Mouse (Mus musculus): ENCODE measurements around the gene Tm6sf1. TPM values are rescaled to one million over a fixed set of nuclear protein-coding genes. Genes with fewer than 3 reads are reported as not detected.

The Tm6sf1 gene
- polyA plus RNA-seq, 1 experiment from 2014 or later, result 12.5 TPM

DNA sequence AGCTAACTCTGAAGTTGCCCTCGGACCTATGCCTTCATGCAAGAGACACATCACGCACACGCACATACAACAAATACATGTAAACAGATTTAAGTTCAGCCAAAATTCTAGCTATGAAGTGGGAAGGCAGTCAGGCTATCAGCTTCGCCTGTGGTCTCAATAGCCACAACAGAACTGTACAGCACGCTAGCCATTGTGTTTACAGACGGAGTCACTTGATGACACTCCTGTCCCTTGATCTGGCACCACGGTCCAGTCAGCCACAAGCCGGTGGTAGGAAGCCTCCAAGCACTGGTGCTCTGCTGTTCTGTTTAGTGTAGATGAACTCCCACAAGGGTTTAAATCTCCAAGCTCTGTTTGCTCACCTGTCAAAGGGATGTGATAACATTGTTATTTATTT, 12.8 kb upstream of the Tm6sf1 start:
- Histone ChIP-seq H3K4me3 (ENCODE audit: low read depth, low read length) (no peak overlapping the region), H3K9ac (ENCODE audit: low read depth, low read length) (no peak overlapping the region), H3K36me3 (ENCODE audit: control insufficient read depth, insufficient read depth, low read length) (no peaks in the 10 kb centered on the region), H3K4me2 (no peak overlapping the region), H3K27ac (ENCODE audit: low read depth, low read length) (no peak overlapping the region), H3K27me3 (replicated peaks; ENCODE audit: control insufficient read depth, insufficient read depth, low read length) (peaks cover 7% of the 10 kb centered on the region; the same call in 1 of the 2 replicates), H3K4me1 (replicated peaks; ENCODE audit: control insufficient read depth, insufficient read depth, low read length) (no peaks in the 10 kb centered on the region), H3K9me3 (ENCODE audit: control insufficient read depth, low read length) (no peaks in the 10 kb centered on the region)
- no peak for ATAC-seq (replicated peaks; ENCODE audit: low FRiP score)
- 68% methylated on average over 8 of the region's 8 CpGs for WGBS
- no peak for DNase-seq (ENCODE audit: low spot score)

DNA sequence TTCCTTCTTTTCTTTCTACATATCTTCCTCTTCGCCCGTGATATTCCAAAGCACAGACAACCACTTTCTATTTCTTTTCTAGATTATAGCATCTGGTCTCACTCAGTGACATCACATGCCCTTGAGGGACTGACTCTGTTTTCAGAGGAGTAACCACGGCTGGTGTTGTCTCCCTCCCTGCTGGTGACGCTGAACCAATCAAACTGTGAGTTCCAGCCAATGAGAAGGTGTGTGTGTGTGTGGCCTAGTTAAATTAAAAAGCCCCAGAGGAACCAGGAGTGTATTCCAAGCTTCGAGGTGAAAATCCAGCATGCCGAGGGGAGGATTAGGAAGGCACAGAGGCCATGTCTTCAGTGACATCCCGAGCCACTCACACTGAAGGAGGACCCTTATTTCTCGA, 11.8 kb upstream of the Tm6sf1 start:
- Histone ChIP-seq H3K4me1 (replicated peaks; ENCODE audit: control insufficient read depth, insufficient read depth, low read length) (no peaks in the 10 kb centered on the region), H3K27me3 (replicated peaks; ENCODE audit: control insufficient read depth, insufficient read depth, low read length) (peaks cover 7% of the 10 kb centered on the region; the same call in 1 of the 2 replicates), H3K4me3 (ENCODE audit: low read depth, low read length) (no peak overlapping the region), H3K9me3 (ENCODE audit: control insufficient read depth, low read length) (no peaks in the 10 kb centered on the region), H3K36me3 (ENCODE audit: control insufficient read depth, insufficient read depth, low read length) (no peaks in the 10 kb centered on the region), H3K4me2 (no peak overlapping the region), H3K27ac (ENCODE audit: low read depth, low read length) (no peak overlapping the region), H3K9ac (ENCODE audit: low read depth, low read length) (no peak overlapping the region)
- ATAC-seq (replicated peaks; ENCODE audit: low FRiP score) (no peak), DNase-seq (ENCODE audit: low spot score) (no peak)
- WGBS, result 55% methylated on average over 8 of the region's 8 CpGs

DNA sequence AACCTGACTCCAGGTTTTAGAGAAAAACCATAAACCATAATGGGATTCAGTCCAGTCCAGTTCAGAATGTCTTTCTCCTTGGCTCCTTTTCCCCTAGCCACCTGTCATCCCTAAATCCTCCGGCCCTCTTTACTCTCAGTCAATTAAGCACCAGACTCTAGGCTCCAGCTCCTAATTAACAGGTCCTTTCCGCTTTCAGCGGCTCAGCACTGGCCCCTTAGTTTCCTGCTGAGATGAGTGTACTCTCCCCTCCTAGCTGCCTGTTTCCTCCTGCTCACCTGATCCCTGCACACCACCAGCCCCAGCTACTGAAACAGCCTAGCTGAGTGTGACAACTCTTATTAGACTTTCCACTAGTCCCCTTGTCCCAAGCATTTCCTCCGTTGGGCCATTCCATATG, 11.0 kb upstream of the Tm6sf1 start:
- Histone ChIP-seq H3K4me1 (replicated peaks; ENCODE audit: control insufficient read depth, insufficient read depth, low read length) (no peaks in the 10 kb centered on the region), H3K27me3 (replicated peaks; ENCODE audit: control insufficient read depth, insufficient read depth, low read length) (peaks cover 7% of the 10 kb centered on the region; the same call in 1 of the 2 replicates), H3K4me2 (no peak overlapping the region), H3K4me3 (ENCODE audit: low read depth, low read length) (no peak overlapping the region), H3K9ac (ENCODE audit: low read depth, low read length) (no peak overlapping the region), H3K9me3 (ENCODE audit: control insufficient read depth, low read length) (no peaks in the 10 kb centered on the region), H3K36me3 (ENCODE audit: control insufficient read depth, insufficient read depth, low read length) (no peaks in the 10 kb centered on the region), H3K27ac (ENCODE audit: low read depth, low read length) (no peak overlapping the region)
- DNase-seq (ENCODE audit: low spot score) (no peak), ATAC-seq (replicated peaks; ENCODE audit: low FRiP score) (no peak)
- 68% methylated on average over 4 of the region's 4 CpGs for WGBS

DNA sequence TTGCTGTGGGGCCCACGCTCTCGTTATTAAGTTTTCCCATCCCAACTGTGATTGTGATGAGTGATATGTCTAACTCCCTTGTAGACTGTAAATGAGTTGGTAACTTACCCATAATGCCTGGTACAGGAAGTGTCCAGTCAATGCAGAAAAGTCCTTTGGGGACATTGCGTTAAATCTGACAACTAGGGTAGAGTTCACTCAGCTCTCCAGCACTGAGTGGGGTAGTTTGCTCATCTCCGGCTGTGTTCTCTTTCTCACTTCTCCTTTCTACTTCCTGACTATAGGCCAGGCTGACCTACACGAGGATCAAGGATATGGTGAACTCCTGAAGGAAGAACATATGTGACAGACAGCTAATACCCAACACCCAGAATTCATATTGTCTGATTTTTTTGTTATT, 9.6 kb upstream of the Tm6sf1 start:
- peaks cover 7% of the 10 kb centered on the region; the same call in 1 of the 2 replicates for H3K27me3 ChIP-seq (replicated peaks; ENCODE audit: control insufficient read depth, insufficient read depth, low read length)
- H3K27ac ChIP-seq (ENCODE audit: low read depth, low read length), result no peak overlapping the region
- H3K9ac ChIP-seq (ENCODE audit: low read depth, low read length), result no peak overlapping the region
- DNase-seq (ENCODE audit: low spot score) (no peak), ATAC-seq (replicated peaks; ENCODE audit: low FRiP score) (no peak)
- H3K4me3 ChIP-seq (ENCODE audit: low read depth, low read length), result no peak overlapping the region
- H3K9me3 ChIP-seq (ENCODE audit: control insufficient read depth, low read length), result no peaks in the 10 kb centered on the region
- 67% methylated on average over 5 of the region's 5 CpGs for WGBS
- H3K4me1 ChIP-seq (replicated peaks; ENCODE audit: control insufficient read depth, insufficient read depth, low read length), result no peaks in the 10 kb centered on the region
- H3K4me2 ChIP-seq, result no peak overlapping the region
- H3K36me3 ChIP-seq (ENCODE audit: control insufficient read depth, insufficient read depth, low read length), result no peaks in the 10 kb centered on the region

DNA sequence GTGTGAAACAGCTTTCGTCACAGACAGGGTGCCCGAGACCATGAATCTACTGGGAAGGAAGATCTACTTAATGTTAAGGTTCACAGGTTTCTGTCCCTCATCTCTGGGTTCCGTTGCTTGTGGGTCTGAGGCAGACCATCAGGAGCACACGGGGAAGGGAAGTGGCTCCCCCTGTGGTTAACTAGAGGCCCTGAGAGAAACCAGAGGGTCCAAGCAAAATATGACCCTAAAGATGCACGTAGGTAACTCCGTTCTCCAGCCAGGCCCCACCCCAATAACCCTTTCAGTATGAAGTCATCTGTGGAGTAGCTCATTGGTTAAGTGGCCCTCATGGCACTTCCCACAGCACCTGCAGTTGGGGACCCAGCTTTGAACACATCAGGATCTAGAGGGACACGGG, 9.2 kb upstream of the Tm6sf1 start:
- Histone ChIP-seq H3K4me1 (replicated peaks; ENCODE audit: control insufficient read depth, insufficient read depth, low read length) (no peaks in the 10 kb centered on the region), H3K9me3 (ENCODE audit: control insufficient read depth, low read length) (no peaks in the 10 kb centered on the region), H3K27ac (ENCODE audit: low read depth, low read length) (no peak overlapping the region), H3K36me3 (ENCODE audit: control insufficient read depth, insufficient read depth, low read length) (no peaks in the 10 kb centered on the region), H3K4me3 (ENCODE audit: low read depth, low read length) (no peak overlapping the region), H3K4me2 (no peak overlapping the region), H3K27me3 (replicated peaks; ENCODE audit: control insufficient read depth, insufficient read depth, low read length) (peaks cover 7% of the 10 kb centered on the region; the same call in 1 of the 2 replicates), H3K9ac (ENCODE audit: low read depth, low read length) (no peak overlapping the region)
- WGBS, result 66% methylated on average over 7 of the region's 7 CpGs
- ATAC-seq (replicated peaks; ENCODE audit: low FRiP score) (no peak), DNase-seq (ENCODE audit: low spot score) (no peak)

DNA sequence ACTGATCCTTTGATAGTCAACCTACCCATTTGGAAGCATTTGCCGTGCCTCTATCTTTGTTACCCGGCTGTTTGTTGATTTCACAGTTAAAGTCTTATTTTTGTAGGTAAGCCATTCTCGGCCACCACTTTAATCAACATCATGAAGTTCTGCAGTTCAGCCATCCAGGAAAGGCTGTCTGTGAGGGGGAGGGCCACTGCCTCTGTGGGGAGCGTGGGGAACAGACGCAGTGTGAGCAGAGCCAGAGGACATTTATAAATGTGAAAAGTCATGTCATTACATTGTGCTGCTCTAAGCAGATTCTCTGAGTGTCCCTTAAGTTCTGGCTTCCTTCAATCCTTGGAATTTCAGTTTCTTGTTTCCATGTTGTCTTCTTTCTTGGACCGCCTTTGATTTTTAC, 8.6 kb upstream of the Tm6sf1 start:
- no peak overlapping the region for H3K4me2 ChIP-seq
- ATAC-seq (replicated peaks; ENCODE audit: low FRiP score) (no peak), DNase-seq (ENCODE audit: low spot score) (no peak)
- no peaks in the 10 kb centered on the region for H3K9me3 ChIP-seq (ENCODE audit: control insufficient read depth, low read length)
- H3K27me3 ChIP-seq (replicated peaks; ENCODE audit: control insufficient read depth, insufficient read depth, low read length), result peaks cover 7% of the 10 kb centered on the region; the same call in 1 of the 2 replicates
- WGBS, result 78% methylated on average over 6 of the region's 6 CpGs
- no peak overlapping the region for H3K9ac ChIP-seq (ENCODE audit: low read depth, low read length)
- H3K36me3 ChIP-seq (ENCODE audit: control insufficient read depth, insufficient read depth, low read length), result no peaks in the 10 kb centered on the region
- no peak overlapping the region for H3K4me3 ChIP-seq (ENCODE audit: low read depth, low read length)
- H3K27ac ChIP-seq (ENCODE audit: low read depth, low read length), result no peak overlapping the region
- H3K4me1 ChIP-seq (replicated peaks; ENCODE audit: control insufficient read depth, insufficient read depth, low read length), result no peaks in the 10 kb centered on the region; the same call in 1 of the 2 replicates

DNA sequence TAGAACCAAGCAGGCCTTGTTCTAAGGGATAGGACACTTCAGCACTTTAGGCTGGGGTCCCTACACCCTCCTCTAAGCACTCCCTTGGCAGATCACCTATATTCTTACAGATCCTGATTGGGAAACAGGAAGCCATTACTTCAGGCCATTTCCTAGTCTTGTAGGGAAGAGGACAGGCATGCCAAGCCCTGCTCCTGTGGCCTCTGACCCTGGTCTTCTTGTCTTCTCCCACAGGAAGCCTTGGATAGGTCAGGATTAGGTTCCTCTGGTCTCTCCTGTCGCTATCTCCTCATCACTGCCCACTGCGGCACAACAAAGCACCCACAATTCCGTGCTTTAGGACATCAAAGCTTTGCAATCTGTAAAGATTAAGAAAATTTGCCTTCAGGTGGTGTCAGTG, 7.1 kb upstream of the Tm6sf1 start:
- H3K9ac ChIP-seq (ENCODE audit: low read depth, low read length), result no peak overlapping the region
- DNase-seq (ENCODE audit: low spot score), result no peak
- no peaks in the 10 kb centered on the region for H3K9me3 ChIP-seq (ENCODE audit: control insufficient read depth, low read length)
- H3K4me1 ChIP-seq (replicated peaks; ENCODE audit: control insufficient read depth, insufficient read depth, low read length), result no peaks in the 10 kb centered on the region; the same call in 1 of the 2 replicates
- no peak overlapping the region for H3K4me2 ChIP-seq
- H3K27me3 ChIP-seq (replicated peaks; ENCODE audit: control insufficient read depth, insufficient read depth, low read length), result peaks cover 7% of the 10 kb centered on the region; the same call in 1 of the 2 replicates
- 57% methylated on average over 3 of the region's 3 CpGs for WGBS
- no peak overlapping the region for H3K27ac ChIP-seq (ENCODE audit: low read depth, low read length)
- no peaks in the 10 kb centered on the region for H3K36me3 ChIP-seq (ENCODE audit: control insufficient read depth, insufficient read depth, low read length)
- ATAC-seq (replicated peaks; ENCODE audit: low FRiP score), result no peak
- no peak overlapping the region for H3K4me3 ChIP-seq (ENCODE audit: low read depth, low read length)

DNA sequence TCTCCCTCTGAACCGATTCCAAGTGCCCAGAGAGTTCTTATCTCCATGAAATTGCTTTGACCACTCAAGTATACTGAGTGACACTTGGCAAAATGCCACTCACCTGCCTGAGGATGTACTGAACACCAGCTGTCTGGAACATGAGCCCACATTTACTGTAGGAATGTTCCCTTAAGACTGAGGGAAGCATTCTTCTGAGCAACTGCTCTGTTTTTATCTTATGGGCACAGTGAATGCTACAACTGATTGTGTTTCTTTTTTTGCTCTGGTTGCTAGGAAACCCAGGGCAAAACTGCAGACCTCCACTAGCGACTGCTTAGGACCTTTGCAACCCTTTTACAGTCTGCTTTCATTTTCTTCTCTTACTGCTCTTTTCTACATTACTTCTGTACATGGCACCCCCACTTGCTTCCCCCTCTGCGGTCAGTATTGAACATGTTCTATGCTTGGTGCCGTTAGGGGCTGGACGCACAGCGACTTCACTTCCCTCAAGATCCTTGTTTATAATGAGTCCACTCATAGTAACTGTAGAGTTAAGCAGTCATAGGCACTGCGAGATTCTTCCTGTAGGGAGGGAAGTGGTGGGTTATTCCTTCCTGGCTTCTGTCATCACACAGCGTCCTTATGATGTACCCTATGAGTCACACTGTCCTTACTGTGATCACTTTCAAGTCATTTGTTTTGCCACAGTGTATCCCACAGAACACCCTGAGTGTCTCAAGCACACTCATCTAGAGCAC, 4.1 kb upstream of the Tm6sf1 start:
- H3K9me3 ChIP-seq (ENCODE audit: control insufficient read depth, low read length), result no peaks in the 10 kb centered on the region
- no peak overlapping the region for H3K27ac ChIP-seq (ENCODE audit: low read depth, low read length)
- no peak overlapping the region for H3K9ac ChIP-seq (ENCODE audit: low read depth, low read length)
- peaks cover 28% of the 10 kb centered on the region for H3K27me3 ChIP-seq (replicated peaks; ENCODE audit: control insufficient read depth, insufficient read depth, low read length)
- H3K4me1 ChIP-seq (replicated peaks; ENCODE audit: control insufficient read depth, insufficient read depth, low read length), result peaks cover 11% of the 10 kb centered on the region
- no peak overlapping the region for H3K4me3 ChIP-seq (ENCODE audit: low read depth, low read length)
- DNase-seq (ENCODE audit: low spot score) (no peak), ATAC-seq (replicated peaks; ENCODE audit: low FRiP score) (peak; percentile 46; the same call in 1 of the 2 replicates)
- WGBS, result 38% methylated on average over 8 of the region's 8 CpGs
- no peaks in the 10 kb centered on the region for H3K36me3 ChIP-seq (ENCODE audit: control insufficient read depth, insufficient read depth, low read length)
- peak overlapping the region; percentile 53 for H3K4me2 ChIP-seq

DNA sequence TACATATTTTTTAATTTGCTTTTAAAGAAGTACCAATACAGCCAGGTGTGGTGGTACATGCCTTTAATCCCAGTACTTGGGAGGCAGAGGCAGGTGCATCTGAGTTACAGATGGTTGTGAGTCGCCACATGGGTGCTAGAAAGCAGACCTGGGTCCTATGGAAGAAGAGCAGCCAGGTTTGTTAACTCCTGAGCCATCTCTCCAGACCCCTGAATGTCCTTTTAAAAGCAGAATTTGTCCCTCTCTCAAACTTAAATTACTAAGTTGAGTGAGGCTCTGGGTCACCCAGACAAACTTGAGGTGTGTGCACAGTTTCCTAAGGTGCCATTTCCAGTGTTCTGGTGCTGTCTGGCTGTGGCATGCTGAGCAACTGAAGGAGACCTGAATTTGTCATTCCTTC, 3.1 kb upstream of the Tm6sf1 start, which contains the start of gene Gm10160:
Gm10160 (minus strand) TSS at position 101 of the 400 bp plus-strand sequence.
- H3K9ac ChIP-seq (ENCODE audit: low read depth, low read length), result no peak within 1 kb of the TSS
- no peak within 1 kb of the TSS for H3K27ac ChIP-seq (ENCODE audit: low read depth, low read length)
- DNase-seq (ENCODE audit: low spot score), result no peak
- 82% methylated on average over 1 of the region's 1 CpGs for WGBS
- peak within 1 kb of the TSS; percentile 53 for H3K4me2 ChIP-seq
- no peak within 1 kb of the TSS for H3K4me3 ChIP-seq (ENCODE audit: low read depth, low read length)
- ATAC-seq (replicated peaks; ENCODE audit: low FRiP score), result no peak
- H3K36me3 ChIP-seq (ENCODE audit: control insufficient read depth, insufficient read depth, low read length), result no peaks in the 10 kb centered on the region
- no peaks in the 10 kb centered on the region for H3K9me3 ChIP-seq (ENCODE audit: control insufficient read depth, low read length)
- H3K4me1 ChIP-seq (replicated peaks; ENCODE audit: control insufficient read depth, insufficient read depth, low read length), result peaks cover 11% of the 10 kb centered on the region
- peaks cover 36% of the 10 kb centered on the region for H3K27me3 ChIP-seq (replicated peaks; ENCODE audit: control insufficient read depth, insufficient read depth, low read length)

Data from liver, embryonic 11.5 days (tissue).